18 mouse cellular contexts compared by ENCODE assay signal in genomic region chr4:48663271-48663670, GRCm38 (mm10). TPM values are rescaled to one million over a fixed set of nuclear protein-coding genes. Genes with fewer than 3 reads are reported as not detected.
DNase-seq lines count a peak whose midpoint lies in the region; ATAC-seq and TF ChIP-seq lines count a peak whose summit lies in the region.
"Had no signal": no experiment of that assay in that cellular context is flagged by ENCODE, and none has a peak within 500 bp of the region (broad histone marks: within the 10 kb centered on the region; RNA-seq: fewer than 3 reads in every experiment).

Cavin4 (plus strand) TSS chr4:48663514.

- H3K27ac ChIP-seq in embryonic facial prominence, embryonic 14.5 days (replicated peaks; ENCODE audit: low read depth, low read length) = no peak within 1 kb of the TSS
- no peak within 1 kb of the TSS for H3K27ac ChIP-seq in embryonic facial prominence, embryonic 10.5 days (replicated peaks)
- no peak within 1 kb of the TSS for H3K27ac ChIP-seq in cerebellum, adult 2 months (ENCODE audit: insufficient read depth, low read length)
- H3K27ac ChIP-seq: forebrain, embryonic 10.5 days; limb, embryonic 15.5 days; lung, embryonic 15.5 days had no signal

- DNase-seq in embryonic facial prominence, embryonic 14.5 days (ENCODE audit: low spot score) = no peak
- DNase-seq in embryonic facial prominence, embryonic 10.5 days (ENCODE audit: low spot score) = no peak
- peak; percentile 94 for DNase-seq in fibroblast of lung, adult 2 months (ENCODE audit: low read depth)
- peak; percentile 42 to 77 for DNase-seq in heart, adult 9 months (ENCODE audit: low spot score in 2 of 2)
- peak; percentile 75 for DNase-seq in heart, postnatal 4 days
- DNase-seq in cerebellum, adult 2 months = no peak
- DNase-seq in T-cell, adult 2 months (ENCODE audit: low spot score) = no peak
- no peak for DNase-seq in adrenal gland, adult (ENCODE audit: inconsistent age in 2 of 2, low spot score in 1 of 2)
- DNase-seq: cerebellum, adult 8-10 months; embryo, embryonic 11 days; kidney, postnatal 14 days; layer of hippocampus, postnatal 36 days; midbrain, embryonic 14.5 days had no signal

- no peak for TF ChIP-seq POLR2A in cerebellum, adult 2 months (IDR thresholded peaks at IDR 0.05; ENCODE audit: borderline replicate concordance, insufficient read depth, low read length)

- no peak within 1 kb of the TSS for H3K4me3 ChIP-seq in embryonic facial prominence, embryonic 14.5 days (ENCODE audit: low read depth, low read length)
- H3K4me3 ChIP-seq in embryonic facial prominence, embryonic 10.5 days = no peak within 1 kb of the TSS
- H3K4me3 ChIP-seq in cerebellum, adult 2 months (replicated peaks; ENCODE audit: insufficient read depth, low read depth, low read length) = no peak within 1 kb of the TSS
- H3K4me3 ChIP-seq: forebrain, embryonic 10.5 days; limb, embryonic 15.5 days; lung, embryonic 15.5 days had no signal

- H3K9me3 ChIP-seq in embryonic facial prominence, embryonic 14.5 days (ENCODE audit: control insufficient read depth, low read length) = no peaks in the 10 kb centered on the region
- no peaks in the 10 kb centered on the region for H3K9me3 ChIP-seq in embryonic facial prominence, embryonic 10.5 days
- H3K9me3 ChIP-seq: forebrain, embryonic 10.5 days; limb, embryonic 15.5 days; lung, embryonic 15.5 days had no signal

- no peak for TF ChIP-seq CTCF in cerebellum, adult 2 months (IDR thresholded peaks at IDR 0.05; ENCODE audit: borderline replicate concordance, insufficient read depth, low read depth, low read length)

- H3K4me2 ChIP-seq in embryonic facial prominence, embryonic 14.5 days (ENCODE audit: low read depth, low read length) = no peak within 1 kb of the TSS
- H3K4me2 ChIP-seq: limb, embryonic 15.5 days; lung, embryonic 15.5 days had no signal

- peaks cover 52% of the 10 kb centered on the region for H3K36me3 ChIP-seq in embryonic facial prominence, embryonic 14.5 days (ENCODE audit: control insufficient read depth, insufficient read depth, low read length)
- peaks cover 91% of the 10 kb centered on the region for H3K36me3 ChIP-seq in embryonic facial prominence, embryonic 10.5 days (replicated peaks)
- H3K36me3 ChIP-seq: G1E had no signal

- ATAC-seq in embryonic facial prominence, embryonic 14.5 days (ENCODE audit: low read depth) = no peak
- ATAC-seq: activated CD4-positive, CD25-positive, alpha-beta regulatory T cell, adult 4 months had no signal

- H3K27me3 ChIP-seq in embryonic facial prominence, embryonic 14.5 days (replicated peaks; ENCODE audit: control insufficient read depth, insufficient read depth, low read length) = no peaks in the 10 kb centered on the region
- H3K27me3 ChIP-seq in embryonic facial prominence, embryonic 10.5 days (replicated peaks; ENCODE audit: low read depth, poor library complexity, severe bottlenecking) = no peaks in the 10 kb centered on the region
- H3K27me3 ChIP-seq in cerebellum, adult 2 months (ENCODE audit: control insufficient read depth, insufficient read depth, low read length) = no peaks in the 10 kb centered on the region
- H3K27me3 ChIP-seq: limb, embryonic 15.5 days; lung, embryonic 15.5 days had no signal

- 82% methylated on average over 10 of the region's 10 CpGs for WGBS in embryonic facial prominence, embryonic 14.5 days
- 90% methylated on average over 10 of the region's 10 CpGs for WGBS in embryonic facial prominence, embryonic 10.5 days
- WGBS in cerebellum, adult 2 months = 90% methylated on average over 10 of the region's 10 CpGs

- no peak within 1 kb of the TSS for H3K9ac ChIP-seq in embryonic facial prominence, embryonic 14.5 days (ENCODE audit: low read depth, low read length)
- H3K9ac ChIP-seq: limb, embryonic 15.5 days; lung, embryonic 15.5 days had no signal

- 0 out of 2 replicates have a peak, but pooled peaks cover 5% of the 10 kb centered on the region for H3K4me1 ChIP-seq in embryonic facial prominence, embryonic 14.5 days (ENCODE audit: control insufficient read depth, insufficient read depth, low read length)
- no peaks in the 10 kb centered on the region for H3K4me1 ChIP-seq in embryonic facial prominence, embryonic 10.5 days
- H3K4me1 ChIP-seq in cerebellum, adult 2 months (ENCODE audit: control insufficient read depth, insufficient read depth, low read length) = no peaks in the 10 kb centered on the region
- H3K4me1 ChIP-seq: forebrain, embryonic 10.5 days; limb, embryonic 15.5 days; lung, embryonic 15.5 days had no signal

RNA-seq across cellular contexts. Expression of gene Cavin4, which starts in this region (rescaled TPM):
- polyA plus RNA-seq in embryonic facial prominence, embryonic 14.5 days (2014; fragmentation: Nextera tagmentation; extraction: Ambion mirVana) = 18.8 and 32.4 TPM in 2 replicates
- polyA plus RNA-seq in embryonic facial prominence, embryonic 10.5 days (2016; fragmentation: Nextera tagmentation; extraction: Ambion mirVana) = 1.8 TPM in 2 replicates
- 10 to 100 TPM; 70.5 to 72.8 TPM for total RNA-seq in heart, postnatal 4 days (2021)
- polyA plus RNA-seq in cerebellum, adult 2 months (2012; rRNA removed) = 0.52 and 0.65 TPM in 2 replicates
- polyA plus RNA-seq: activated CD4-positive, CD25-positive, alpha-beta regulatory T cell, adult 4 months; G1E had no signal

Comparison
In these comparisons a context has a peak if more than half of its experiments do, and no peak if none do; other contexts are left out.
1. DNase-seq: peak in fibroblast of lung, adult 2 months (single experiment), heart, adult 9 months (2 of 2) and heart, postnatal 4 days (single experiment); none in embryonic facial prominence, embryonic 14.5 days (single experiment), embryonic facial prominence, embryonic 10.5 days (single experiment), cerebellum, adult 2 months (0 of 2), T-cell, adult 2 months (single experiment) and adrenal gland, adult (0 of 2).